Mouse (Mus musculus) heart, postnatal 4 days (tissue): ENCODE measurements around the gene Podn. TPM values are rescaled to one million over a fixed set of nuclear protein-coding genes. Genes with fewer than 3 reads are reported as not detected.
"Not testable (repeated sequence)": the region's sequence is repeated elsewhere in the genome, so short reads cannot be mapped to it uniquely, and the experiment has no call there.

Experiments used
- DNase-seq: peaks from one replicate; pipeline ENCODE4 v3.0.0; 2021
- total RNA-seq, 2 experiments: library from RNA; stranded (reverse); gene quantifications; 2 replicates each; pipeline ENCODE4 v1.2.3; 2021

Podn gene
- 10 to 100 TPM in 1 of 2 experiments, 1 to 10 TPM in 1; 10.0 to 10.8 TPM for total RNA-seq

GRCm38 (mm10) chr4:108096345-108096744, at the start of gene Podn:
Gene Podn (minus strand): TSS chr4:108096445.
- no peak for DNase-seq

GRCm38 (mm10) chr4:108145554-108145953, 49.3 kb upstream of the Podn start:
- not testable (repeated sequence) for DNase-seq

GRCm38 (mm10) chr4:108144880-108145279, 48.6 kb upstream of the Podn start, which contains the start of gene Scp2:
Gene Scp2 (minus strand): TSS chr4:108144998.
- DNase-seq: no peak

- no peak for DNase-seq
Observed at GRCm38 (mm10) chr4:108143778-108144177, 47.5 kb upstream of the Podn start.

- not testable (repeated sequence) for DNase-seq
Observed at GRCm38 (mm10) chr4:108143178-108143577, 46.9 kb upstream of the Podn start.

- no peak for DNase-seq
Observed at GRCm38 (mm10) chr4:108136938-108137337, 40.7 kb upstream of the Podn start.

- no peak for DNase-seq
Observed at GRCm38 (mm10) chr4:108130452-108130851, 34.2 kb upstream of the Podn start.

- no peak for DNase-seq
Observed at GRCm38 (mm10) chr4:108128339-108128738, 32.1 kb upstream of the Podn start.

- DNase-seq: no peak
Observed at GRCm38 (mm10) chr4:108127516-108127915, 31.3 kb upstream of the Podn start.

GRCm38 (mm10) chr4:108126260-108126659, 30.0 kb upstream of the Podn start:
- no peak for DNase-seq

GRCm38 (mm10) chr4:108124104-108124503, 27.9 kb upstream of the Podn start:
- DNase-seq: no peak

GRCm38 (mm10) chr4:108117924-108118876, 22.0 kb upstream of the Podn start:
- DNase-seq: peak; percentile 96

GRCm38 (mm10) chr4:108117488-108117887, 21.2 kb upstream of the Podn start:
- DNase-seq: no peak

GRCm38 (mm10) chr4:108116466-108116865, 20.2 kb upstream of the Podn start:
- no peak for DNase-seq

- no peak for DNase-seq
Observed at GRCm38 (mm10) chr4:108110706-108111105, 14.5 kb upstream of the Podn start.

GRCm38 (mm10) chr4:108109728-108110127, 13.5 kb upstream of the Podn start:
- DNase-seq: no peak

- no peak for DNase-seq
Observed at GRCm38 (mm10) chr4:108092741-108093397, 3.4 kb downstream of the Podn start.

GRCm38 (mm10) chr4:108083993-108084392, 12.3 kb downstream of the Podn start:
- DNase-seq: no peak

GRCm38 (mm10) chr4:108083032-108083735, 13.1 kb downstream of the Podn start:
- no peak for DNase-seq

- no peak for DNase-seq
Observed at GRCm38 (mm10) chr4:108082401-108082806, 13.8 kb downstream of the Podn start.

GRCm38 (mm10) chr4:108080876-108081275, 15.4 kb downstream of the Podn start:
- no peak for DNase-seq

GRCm38 (mm10) chr4:108079762-108080161, 16.5 kb downstream of the Podn start:
- DNase-seq: no peak

- not testable (repeated sequence) for DNase-seq
Observed at GRCm38 (mm10) chr4:108079191-108079590, 17.1 kb downstream of the Podn start.
